Mouse (Mus musculus): Measurements from ENCODE around the gene Ccdc122.

Gene Ccdc122

DNA sequence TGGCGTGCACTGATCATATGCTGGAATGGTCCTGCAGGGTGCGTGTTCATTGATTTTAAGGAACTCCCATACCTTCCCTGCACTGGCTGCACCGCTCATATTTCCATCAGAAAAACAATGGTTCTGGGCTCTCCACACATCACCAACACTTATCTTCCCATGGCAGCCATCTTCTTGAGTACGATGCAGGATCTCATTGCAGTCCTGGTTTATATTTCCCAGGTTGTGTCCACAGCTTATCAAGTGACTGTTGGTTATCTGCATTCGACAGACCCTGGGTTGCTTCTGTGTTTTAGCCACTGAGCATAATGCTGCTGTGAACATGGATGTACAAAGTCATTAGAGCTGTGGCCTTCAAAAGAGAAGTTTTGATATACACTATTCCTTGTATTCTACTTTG is 94.0 kb downstream of the Ccdc122 start:
- DNase-seq (ENCODE audit: low spot score in 2 of 2), result no peak

DNA sequence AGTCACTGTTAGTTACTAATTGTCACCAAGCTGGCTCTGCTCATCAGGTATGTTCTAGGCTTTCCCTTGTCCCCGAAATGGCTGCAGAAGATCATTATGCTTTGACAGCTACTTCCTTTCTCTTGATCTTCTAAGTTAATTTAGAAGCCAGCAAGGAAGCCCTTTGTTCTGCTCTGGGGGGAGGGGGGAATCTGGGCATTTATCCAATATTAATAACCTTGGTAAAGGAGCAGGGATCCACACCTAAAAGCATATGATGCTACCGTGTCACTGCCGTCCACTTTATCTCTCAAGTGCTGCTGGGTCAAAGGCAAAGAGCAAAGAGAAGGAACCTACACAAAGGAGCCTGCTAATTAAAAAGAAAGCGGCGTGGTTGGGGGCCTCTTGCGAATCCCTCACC is 100.4 kb downstream of the Ccdc122 start:
- no peak for DNase-seq (ENCODE audit: low spot score in 2 of 2)

- peak; percentile 86 to 87 for DNase-seq (ENCODE audit: low spot score in 2 of 2)
These were observed 105.0 kb downstream of the Ccdc122 start for GRCm38 (mm10) chr14:77141324-77142282.

DNA sequence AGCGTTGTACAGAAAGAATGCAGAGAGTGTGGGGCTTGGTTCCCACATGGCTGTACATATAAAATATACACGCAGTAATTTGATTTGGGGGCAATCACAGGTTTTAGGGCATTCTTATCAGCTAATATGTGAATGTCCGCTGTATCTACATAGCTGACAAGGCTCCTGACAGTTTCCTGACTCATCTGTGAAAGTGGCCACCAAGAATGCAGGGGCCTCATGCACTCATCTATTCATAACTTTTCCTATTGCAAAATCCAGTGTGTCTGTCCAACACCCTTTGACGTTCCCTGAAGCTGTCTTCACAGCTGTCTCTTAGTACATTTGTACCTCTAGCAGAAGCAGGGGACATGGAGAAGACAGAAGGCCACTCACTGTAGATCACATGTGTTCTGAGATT is 108.5 kb downstream of the Ccdc122 start:
- DNase-seq (ENCODE audit: low spot score in 2 of 2), result no peak

DNA sequence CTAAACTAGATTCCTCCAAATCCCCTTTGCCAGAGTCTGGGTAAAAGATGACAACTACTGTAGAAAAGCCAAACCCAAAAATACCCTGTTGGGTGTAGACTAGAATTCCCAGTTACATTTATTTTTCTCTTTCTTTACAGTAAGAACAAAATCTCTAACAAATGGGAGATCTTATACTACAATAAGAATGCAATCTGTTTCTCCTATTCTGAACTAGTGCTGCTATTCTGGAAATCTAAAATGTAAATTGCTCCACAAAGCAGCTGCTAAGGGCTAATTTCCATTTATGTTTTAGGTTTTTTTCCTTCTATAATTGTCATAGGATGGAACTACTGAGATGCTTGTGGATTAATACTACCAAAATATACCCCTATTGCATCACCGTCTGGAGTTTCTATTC is 111.1 kb downstream of the Ccdc122 start:
- DNase-seq (ENCODE audit: low spot score in 2 of 2), result no peak

GRCm38 (mm10) chr14:77150556-77150955 is 114.0 kb downstream of the Ccdc122 start:
- DNase-seq (ENCODE audit: low spot score in 2 of 2), result no peak

GRCm38 (mm10) chr14:77151431-77151830 is 114.9 kb downstream of the Ccdc122 start:
- no peak for DNase-seq (ENCODE audit: low spot score in 2 of 2)

GRCm38 (mm10) chr14:77156222-77156910 is 119.8 kb downstream of the Ccdc122 start, which contains the start of gene Enox1:
TSS of gene Enox1 (plus strand) at chr14:77156763.
- peak; percentile 82 to 83 for DNase-seq (ENCODE audit: low spot score in 2 of 2)

DNA sequence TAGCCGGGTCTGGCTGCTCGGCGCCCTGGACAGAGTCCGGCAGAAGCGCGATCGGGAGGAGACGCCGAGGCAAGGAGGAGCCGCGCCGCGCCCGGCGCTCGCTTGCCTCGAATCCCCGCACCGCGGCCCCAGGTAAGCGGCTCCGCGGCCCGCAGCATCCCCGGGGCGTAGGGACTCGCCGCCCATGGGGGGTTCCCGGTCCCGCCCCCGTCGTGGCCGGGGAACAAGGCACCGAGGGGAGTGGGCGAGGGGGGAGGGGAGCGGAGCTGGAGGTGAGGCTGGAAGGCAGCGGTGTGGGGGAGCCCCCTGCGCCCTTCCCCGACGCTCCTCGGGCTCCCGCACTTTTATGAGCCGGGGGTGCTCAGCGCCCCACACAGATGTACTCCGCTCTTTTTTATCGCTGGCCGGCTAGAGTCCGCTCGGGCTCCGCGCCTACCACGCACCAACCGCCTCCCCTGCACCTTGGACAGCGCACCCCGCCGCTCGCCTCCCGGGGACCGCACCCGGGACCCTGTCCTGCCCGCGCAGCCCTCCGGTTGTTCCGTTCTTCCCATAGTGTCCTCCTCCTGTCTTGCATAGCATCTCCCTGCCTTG is 120.4 kb downstream of the Ccdc122 start:
- no peak for DNase-seq (ENCODE audit: low spot score in 2 of 2)

GRCm38 (mm10) chr14:77157505-77157911 is 120.9 kb downstream of the Ccdc122 start:
- peak; percentile 88 to 89 for DNase-seq (ENCODE audit: low spot score in 2 of 2)

DNA sequence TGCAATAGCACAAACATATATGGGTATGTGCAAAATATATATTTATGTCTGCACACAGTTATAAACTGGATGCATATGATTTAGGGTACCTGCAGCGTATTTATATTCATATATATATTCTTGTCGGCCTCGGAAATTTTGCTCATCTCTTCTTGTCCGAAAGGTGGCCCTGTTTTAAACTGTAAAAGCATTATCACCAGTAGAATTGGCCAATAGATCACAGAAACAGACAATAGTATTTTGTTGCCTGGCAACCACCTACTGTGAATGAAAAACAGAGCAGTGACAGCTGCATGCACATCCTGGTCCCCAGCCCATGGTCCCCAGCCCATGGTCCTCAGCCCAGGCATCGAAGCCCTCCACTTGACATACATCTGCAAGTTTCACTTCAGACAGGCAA is 122.8 kb downstream of the Ccdc122 start:
- DNase-seq (ENCODE audit: low spot score in 2 of 2), result no peak
